Mouse (Mus musculus) testis, adult 2 months (tissue): ENCODE measurements around the gene Dcaf15. TPM values are rescaled to one million over a fixed set of nuclear protein-coding genes. Genes with fewer than 3 reads are reported as not detected.
A peak's percentile ranks its signal among the peaks of the same experiment; 100 is the strongest.

ENCODE experiments used
- H3K27ac ChIP-seq: fragments of 200-500 bp; 2 replicates; pipeline ENCODE4 v1.5.1; 2012; ENCODE audit warnings: low read depth, low read length; ENCODE audit not compliant: control insufficient read depth, insufficient read depth
- H3K27me3 ChIP-seq: fragments of 200-500 bp; 2 replicates; pipeline ENCODE4 v1.6.1; 2012; ENCODE audit warnings: mild to moderate bottlenecking, low read length, moderate library complexity; ENCODE audit not compliant: control insufficient read depth, insufficient read depth
- H3K36me3 ChIP-seq: fragments of 200-500 bp; 2 replicates; pipeline ENCODE4 v1.6.1; 2012; ENCODE audit warnings: mild to moderate bottlenecking, low read length; ENCODE audit not compliant: control insufficient read depth, insufficient read depth
- H3K4me1 ChIP-seq: fragments of 200-500 bp; 2 replicates; pipeline ENCODE4 v1.6.1; 2012; ENCODE audit warnings: low read length; ENCODE audit not compliant: control insufficient read depth, insufficient read depth
- H3K4me3 ChIP-seq: fragments of 200-500 bp; 2 replicates; pipeline ENCODE4 v1.5.1; 2012; ENCODE audit warnings: low read depth, mild to moderate bottlenecking, low read length, moderate library complexity, mixed read lengths; ENCODE audit not compliant: control insufficient read depth
- CTCF ChIP-seq: fragments of 200-500 bp; IDR thresholded peaks from 2 replicates; pipeline ENCODE4 v1.5.1; 2012; ENCODE audit warnings: low read depth, mild to moderate bottlenecking, inconsistent platforms, low read length, moderate library complexity; ENCODE audit not compliant: control insufficient read depth, insufficient read depth, insufficient replicate concordance
- POLR2A ChIP-seq: fragments of 200-500 bp; IDR thresholded peaks from 2 replicates; pipeline ENCODE4 v1.6.1; 2012; ENCODE audit warnings: low read depth, mild to moderate bottlenecking, inconsistent platforms, low read length, moderate library complexity; ENCODE audit not compliant: control insufficient read depth
- polyA plus RNA-seq: library from polyadenylated mRNA; depleted of rRNA; stranded (reverse); fragments of >200 nt; gene quantifications from 2 replicates; pipeline ENCODE4 v1.2.3, GENCODE M21; 2012

Gene Dcaf15
- polyA plus RNA-seq, 1 experiment: 216 TPM

- peak overlapping the region; percentile 77 for H3K4me3 ChIP-seq
- TF ChIP-seq POLR2A: no peak
- TF ChIP-seq CTCF: no peak
- peaks cover 29% of the 10 kb centered on the region for H3K4me1 ChIP-seq
- no peaks in the 10 kb centered on the region for H3K27me3 ChIP-seq
- H3K36me3 ChIP-seq: no peaks in the 10 kb centered on the region
- H3K27ac ChIP-seq: peak overlapping the region; percentile 77
Observed at GRCm38 (mm10) chr8:84067047-84067573, 37.5 kb downstream of the Dcaf15 start.

GRCm38 (mm10) chr8:84066291-84066930, 38.2 kb downstream of the Dcaf15 start, which contains the start of gene Rfx1:
Rfx1 (plus strand) TSS chr8:84066834.
- peaks cover 22% of the 10 kb centered on the region for H3K4me1 ChIP-seq
- peak within 1 kb of the TSS; percentile 77 for H3K4me3 ChIP-seq
- no peaks in the 10 kb centered on the region for H3K36me3 ChIP-seq
- peak within 1 kb of the TSS; percentile 86 for H3K27ac ChIP-seq
- peak; percentile 71; the same call in 1 of the 2 replicates for TF ChIP-seq POLR2A
- no peak for TF ChIP-seq CTCF
- H3K27me3 ChIP-seq: no peaks in the 10 kb centered on the region

- no peaks in the 10 kb centered on the region for H3K36me3 ChIP-seq
- H3K27ac ChIP-seq: peak overlapping the region; percentile 86
- no peak for TF ChIP-seq POLR2A
- no peak for TF ChIP-seq CTCF
Observed at GRCm38 (mm10) chr8:84065457-84066072, 39.0 kb downstream of the Dcaf15 start.

GRCm38 (mm10) chr8:84065037-84065436, 39.5 kb downstream of the Dcaf15 start, which contains the start of gene Gm10643:
Gm10643 (minus strand) TSS chr8:84065137.
- Histone ChIP-seq H3K27me3 (no peaks in the 10 kb centered on the region), H3K4me3 (peak within 1 kb of the TSS; percentile 77), H3K4me1 (peaks cover 15% of the 10 kb centered on the region), H3K36me3 (no peaks in the 10 kb centered on the region), H3K27ac (peak within 1 kb of the TSS; percentile 86)
- TF ChIP-seq CTCF: no peak
- TF ChIP-seq POLR2A: no peak

More at GRCm38 (mm10) chr8:84065457-84066072, 39.0 kb downstream of the Dcaf15 start:
- H3K27me3 ChIP-seq: no peaks in the 10 kb centered on the region
- peaks cover 17% of the 10 kb centered on the region for H3K4me1 ChIP-seq
- H3K4me3 ChIP-seq: peak overlapping the region; percentile 77

GRCm38 (mm10) chr8:84063861-84064610, 40.5 kb downstream of the Dcaf15 start:
- Histone ChIP-seq H3K27ac (no peak overlapping the region), H3K36me3 (no peaks in the 10 kb centered on the region), H3K4me3 (peak overlapping the region; percentile 35), H3K4me1 (peaks cover 7% of the 10 kb centered on the region), H3K27me3 (no peaks in the 10 kb centered on the region)
- TF ChIP-seq CTCF: no peak
- TF ChIP-seq POLR2A: no peak; the same call in 1 of the 2 replicates

GRCm38 (mm10) chr8:84060245-84060644, 44.3 kb downstream of the Dcaf15 start:
- Histone ChIP-seq H3K27ac (no peak overlapping the region), H3K4me1 (no peaks in the 10 kb centered on the region; the same call in 1 of the 2 replicates), H3K36me3 (no peaks in the 10 kb centered on the region), H3K27me3 (no peaks in the 10 kb centered on the region), H3K4me3 (no peak overlapping the region)
- no peak for TF ChIP-seq CTCF
- no peak for TF ChIP-seq POLR2A

- TF ChIP-seq CTCF: no peak
- no peak for TF ChIP-seq POLR2A
- Histone ChIP-seq H3K36me3 (no peaks in the 10 kb centered on the region), H3K27me3 (no peaks in the 10 kb centered on the region), H3K27ac (no peak overlapping the region), H3K4me3 (no peak overlapping the region), H3K4me1 (no peaks in the 10 kb centered on the region; the same call in 1 of the 2 replicates)
Observed at GRCm38 (mm10) chr8:84059226-84059625, 45.3 kb downstream of the Dcaf15 start.
